Mouse (Mus musculus): ENCODE results near the gene Fras1. TPM values are rescaled to one million over a fixed set of nuclear protein-coding genes. Genes with fewer than 3 reads are reported as not detected.

Gene Fras1
- polyA plus RNA-seq, 1 experiment from 2014 or later: 34.5 TPM

GRCm38 (mm10) chr5:96365590-96365989, 8.2 kb upstream of the Fras1 start:
- Histone ChIP-seq H3K4me2 (ENCODE audit: low read length) (no peak overlapping the region), H3K27me3 (ENCODE audit: control insufficient read depth, insufficient read depth, low read length) (no peaks in the 10 kb centered on the region), H3K4me3 (ENCODE audit: control insufficient read depth in 1 of 2, insufficient read depth in 1 of 2, low read depth in 1 of 2, low read length in 2 of 2) (no peak overlapping the region), H3K36me3 (ENCODE audit: control insufficient read depth, insufficient read depth, low read length) (no peaks in the 10 kb centered on the region), H3K4me1 (ENCODE audit: control insufficient read depth in 2 of 2, insufficient read depth in 2 of 2, low read length in 2 of 2) (peaks cover 5 to 15% of the 10 kb centered on the region in 2 experiments), H3K9ac (ENCODE audit: low read length) (no peak overlapping the region), H3K9me3 (ENCODE audit: control insufficient read depth, low read length) (no peaks in the 10 kb centered on the region), H3K27ac (replicated peaks in 1 of 2; ENCODE audit: control insufficient read depth in 1 of 2, insufficient read depth in 1 of 2, low read depth in 2 of 2, low read length in 2 of 2) (no peak overlapping the region)
- WGBS: 55% methylated on average over 5 of the region's 5 CpGs
- no peak for ATAC-seq (ENCODE audit: insufficient number of reproducible peaks, insufficient read depth, low FRiP score, low read depth)

GRCm38 (mm10) chr5:96367260-96367659, 6.5 kb upstream of the Fras1 start:
- H3K9me3 ChIP-seq (ENCODE audit: control insufficient read depth, low read length): no peaks in the 10 kb centered on the region
- no peak overlapping the region for H3K4me3 ChIP-seq (ENCODE audit: control insufficient read depth in 1 of 2, insufficient read depth in 1 of 2, low read depth in 1 of 2, low read length in 2 of 2)
- H3K4me1 ChIP-seq (ENCODE audit: control insufficient read depth in 2 of 2, insufficient read depth in 2 of 2, low read length in 2 of 2): peaks cover 5 to 15% of the 10 kb centered on the region in 2 experiments
- H3K27ac ChIP-seq (replicated peaks in 1 of 2; ENCODE audit: control insufficient read depth in 1 of 2, insufficient read depth in 1 of 2, low read depth in 2 of 2, low read length in 2 of 2): no peak overlapping the region
- H3K36me3 ChIP-seq (ENCODE audit: control insufficient read depth, insufficient read depth, low read length): no peaks in the 10 kb centered on the region
- no peak overlapping the region for H3K4me2 ChIP-seq (ENCODE audit: low read length)
- ATAC-seq (ENCODE audit: insufficient number of reproducible peaks, insufficient read depth, low FRiP score, low read depth): no peak
- no peak overlapping the region for H3K9ac ChIP-seq (ENCODE audit: low read length)
- 0 out of 2 replicates have a peak, but pooled peaks cover 3% of the 10 kb centered on the region for H3K27me3 ChIP-seq (ENCODE audit: control insufficient read depth, insufficient read depth, low read length)

- Histone ChIP-seq H3K9ac (ENCODE audit: low read length) (peak overlapping the region; percentile 81), H3K27ac (replicated peaks in 1 of 2; ENCODE audit: control insufficient read depth in 1 of 2, insufficient read depth in 1 of 2, low read depth in 2 of 2, low read length in 2 of 2) (peak overlapping the region; percentile 23 to 76), H3K4me1 (ENCODE audit: control insufficient read depth in 2 of 2, insufficient read depth in 2 of 2, low read length in 2 of 2) (peaks cover 7 to 22% of the 10 kb centered on the region in 2 experiments), H3K9me3 (ENCODE audit: control insufficient read depth, low read length) (no peaks in the 10 kb centered on the region), H3K4me3 (ENCODE audit: control insufficient read depth in 1 of 2, insufficient read depth in 1 of 2, low read depth in 1 of 2, low read length in 2 of 2) (peak overlapping the region; percentile 64 to 69), H3K36me3 (ENCODE audit: control insufficient read depth, insufficient read depth, low read length) (no peaks in the 10 kb centered on the region), H3K27me3 (ENCODE audit: control insufficient read depth, insufficient read depth, low read length) (0 out of 2 replicates have a peak, but pooled peaks cover 3% of the 10 kb centered on the region), H3K4me2 (ENCODE audit: low read length) (peak overlapping the region; percentile 81)
- WGBS: 15% methylated on average over 6 of the region's 6 CpGs
- ATAC-seq (ENCODE audit: insufficient number of reproducible peaks, insufficient read depth, low FRiP score, low read depth): no peak
These were observed 649 bp upstream of the Fras1 start for GRCm38 (mm10) chr5:96373106-96373505.

- Histone ChIP-seq H3K4me2 (ENCODE audit: low read length) (peak overlapping the region; percentile 81), H3K27me3 (ENCODE audit: control insufficient read depth, insufficient read depth, low read length) (0 out of 2 replicates have a peak, but pooled peaks cover 3% of the 10 kb centered on the region), H3K36me3 (ENCODE audit: control insufficient read depth, insufficient read depth, low read length) (no peaks in the 10 kb centered on the region), H3K27ac (replicated peaks in 1 of 2; ENCODE audit: control insufficient read depth in 1 of 2, insufficient read depth in 1 of 2, low read depth in 2 of 2, low read length in 2 of 2) (peak overlapping the region; percentile 58 to 76), H3K4me3 (ENCODE audit: control insufficient read depth in 1 of 2, insufficient read depth in 1 of 2, low read depth in 1 of 2, low read length in 2 of 2) (peak overlapping the region; percentile 64 to 69), H3K9me3 (ENCODE audit: control insufficient read depth, low read length) (no peaks in the 10 kb centered on the region), H3K4me1 (ENCODE audit: control insufficient read depth in 2 of 2, insufficient read depth in 2 of 2, low read length in 2 of 2) (peaks cover 7 to 22% of the 10 kb centered on the region in 2 experiments), H3K9ac (ENCODE audit: low read length) (peak overlapping the region; percentile 81)
- peak; percentile 82 for ATAC-seq (ENCODE audit: insufficient number of reproducible peaks, insufficient read depth, low FRiP score, low read depth)
- WGBS: under 1% methylated on average over 77 of the region's 84 CpGs
These were observed 489 bp downstream of the Fras1 start for GRCm38 (mm10) chr5:96373986-96374901.

- Histone ChIP-seq H3K27me3 (ENCODE audit: control insufficient read depth, insufficient read depth, low read length) (0 out of 2 replicates have a peak, but pooled peaks cover 3% of the 10 kb centered on the region), H3K4me3 (ENCODE audit: control insufficient read depth in 1 of 2, insufficient read depth in 1 of 2, low read depth in 1 of 2, low read length in 2 of 2) (peak overlapping the region; percentile 64 to 69), H3K4me1 (ENCODE audit: control insufficient read depth in 2 of 2, insufficient read depth in 2 of 2, low read length in 2 of 2) (peaks cover 7 to 22% of the 10 kb centered on the region in 2 experiments), H3K36me3 (ENCODE audit: control insufficient read depth, insufficient read depth, low read length) (no peaks in the 10 kb centered on the region), H3K4me2 (ENCODE audit: low read length) (peak overlapping the region; percentile 81), H3K9me3 (ENCODE audit: control insufficient read depth, low read length) (no peaks in the 10 kb centered on the region), H3K27ac (replicated peaks in 1 of 2; ENCODE audit: control insufficient read depth in 1 of 2, insufficient read depth in 1 of 2, low read depth in 2 of 2, low read length in 2 of 2) (no peak overlapping the region), H3K9ac (ENCODE audit: low read length) (peak overlapping the region; percentile 81)
- ATAC-seq (ENCODE audit: insufficient number of reproducible peaks, insufficient read depth, low FRiP score, low read depth): no peak
- WGBS: 3% methylated on average over 6 of the region's 17 CpGs
These were observed 1.7 kb downstream of the Fras1 start for GRCm38 (mm10) chr5:96375391-96375831.

- ATAC-seq (ENCODE audit: insufficient number of reproducible peaks, insufficient read depth, low FRiP score, low read depth): no peak
- Histone ChIP-seq H3K4me3 (ENCODE audit: control insufficient read depth in 1 of 2, insufficient read depth in 1 of 2, low read depth in 1 of 2, low read length in 2 of 2) (no peak overlapping the region; a peak in 2 of 4 replicates), H3K9me3 (ENCODE audit: control insufficient read depth, low read length) (no peaks in the 10 kb centered on the region), H3K4me1 (ENCODE audit: control insufficient read depth in 2 of 2, insufficient read depth in 2 of 2, low read length in 2 of 2) (peaks cover 7 to 22% of the 10 kb centered on the region in 2 experiments), H3K4me2 (ENCODE audit: low read length) (peak overlapping the region; percentile 81), H3K27me3 (ENCODE audit: control insufficient read depth, insufficient read depth, low read length) (0 out of 2 replicates have a peak, but pooled peaks cover 3% of the 10 kb centered on the region), H3K27ac (replicated peaks in 1 of 2; ENCODE audit: control insufficient read depth in 1 of 2, insufficient read depth in 1 of 2, low read depth in 2 of 2, low read length in 2 of 2) (no peak overlapping the region), H3K36me3 (ENCODE audit: control insufficient read depth, insufficient read depth, low read length) (no peaks in the 10 kb centered on the region), H3K9ac (ENCODE audit: low read length) (peak overlapping the region; percentile 81; the same call in 1 of the 2 replicates)
- WGBS: 49% methylated on average over 4 of the region's 4 CpGs
These were observed 2.5 kb downstream of the Fras1 start for GRCm38 (mm10) chr5:96376216-96376615.

- 91% methylated on average over 15 of the region's 15 CpGs for WGBS
- Histone ChIP-seq H3K27me3 (ENCODE audit: control insufficient read depth, insufficient read depth, low read length) (no peaks in the 10 kb centered on the region), H3K4me2 (ENCODE audit: low read length) (no peak overlapping the region), H3K4me3 (ENCODE audit: control insufficient read depth in 1 of 2, insufficient read depth in 1 of 2, low read depth in 1 of 2, low read length in 2 of 2) (no peak overlapping the region), H3K9me3 (ENCODE audit: control insufficient read depth, low read length) (no peaks in the 10 kb centered on the region), H3K9ac (ENCODE audit: low read length) (no peak overlapping the region), H3K27ac (replicated peaks in 1 of 2; ENCODE audit: control insufficient read depth in 1 of 2, insufficient read depth in 1 of 2, low read depth in 2 of 2, low read length in 2 of 2) (no peak overlapping the region), H3K4me1 (ENCODE audit: control insufficient read depth in 2 of 2, insufficient read depth in 2 of 2, low read length in 2 of 2) (no peaks in the 10 kb centered on the region; a peak in 1 of 4 replicates), H3K36me3 (ENCODE audit: control insufficient read depth, insufficient read depth, low read length) (no peaks in the 10 kb centered on the region)
- no peak for ATAC-seq (ENCODE audit: insufficient number of reproducible peaks, insufficient read depth, low FRiP score, low read depth)
These were observed 12.6 kb downstream of the Fras1 start for GRCm38 (mm10) chr5:96386138-96386933.

All from heart, embryonic 14.5 days (tissue).